Mouse (Mus musculus) regulatory T cell (primary cell): ENCODE data around the gene Cachd1.

Experiments
- in situ Hi-C: fragments of 300-600 bp; cut with MboI, MseI; formaldehyde crosslinking; loops from one replicate; pipeline ENCODE4 v1.15.1; 2025; ENCODE audit warnings: high pct_unique_total_duplicates

The Cachd1 gene

GRCm38 (mm10) chr4:100790176-100790575 lies 13.7 kb downstream of the Cachd1 start:
- in situ Hi-C loops, result no loop called here

DNA sequence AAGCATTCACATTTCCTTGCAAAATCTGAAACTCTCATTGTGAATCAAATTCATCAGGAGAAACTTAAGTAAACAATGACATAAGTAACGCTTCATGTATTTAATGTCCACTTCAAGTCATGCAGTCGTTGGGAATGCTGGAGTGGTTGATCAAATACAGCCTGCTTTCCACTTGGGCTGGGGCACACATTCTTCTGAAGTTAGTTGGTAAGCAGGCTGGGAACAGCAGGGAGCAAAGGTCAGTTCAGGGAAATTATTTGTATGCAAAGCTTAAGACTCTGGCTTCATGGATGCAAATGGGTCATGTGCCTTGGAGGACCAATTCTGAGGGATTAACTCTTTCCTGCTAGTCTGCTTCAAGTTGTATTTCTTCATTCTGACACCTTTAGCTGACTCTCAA lies 16.7 kb downstream of the Cachd1 start:
- in situ Hi-C loops, result no loop called here

- in situ Hi-C loops, result no loop called here
Measured at GRCm38 (mm10) chr4:100795523-100795922, 19.0 kb downstream of the Cachd1 start.

DNA sequence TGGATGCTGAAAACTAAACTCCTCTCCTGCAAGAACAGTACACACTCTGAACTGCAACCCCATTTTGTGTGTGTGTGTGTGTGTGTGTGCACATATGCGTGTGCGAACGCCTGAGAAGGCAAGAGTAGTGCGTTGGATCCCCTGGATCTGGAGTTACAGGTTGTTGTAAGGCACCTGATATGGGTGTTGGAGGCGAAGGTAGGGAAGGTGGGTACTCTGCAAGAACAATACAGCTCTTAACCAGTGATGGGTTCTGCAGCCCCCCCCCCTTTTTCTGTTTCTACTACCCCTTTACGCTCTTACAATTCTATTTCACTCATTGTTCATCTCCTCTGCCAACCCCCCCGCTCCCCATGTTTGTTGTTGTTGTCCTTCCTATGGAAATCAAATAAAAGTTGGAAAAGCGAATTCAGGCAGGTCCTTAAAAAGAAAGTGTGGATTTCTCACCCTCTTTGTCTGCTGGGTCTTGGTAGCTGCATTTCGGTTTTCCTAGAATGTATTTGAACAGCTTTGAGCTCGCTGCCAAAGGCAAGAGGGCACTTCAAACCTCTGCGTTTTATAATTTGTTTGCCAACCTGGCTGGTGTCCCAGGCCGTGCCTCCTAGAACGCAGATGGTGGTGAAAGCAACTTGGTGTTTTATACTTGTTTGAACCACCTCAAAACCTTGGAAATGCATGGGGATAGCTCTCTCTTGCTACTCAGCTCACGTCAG lies 24.4 kb downstream of the Cachd1 start:
- in situ Hi-C loops, result no loop called here

GRCm38 (mm10) chr4:100801443-100801786 lies 24.9 kb downstream of the Cachd1 start:
- in situ Hi-C loops, result no loop called here

DNA sequence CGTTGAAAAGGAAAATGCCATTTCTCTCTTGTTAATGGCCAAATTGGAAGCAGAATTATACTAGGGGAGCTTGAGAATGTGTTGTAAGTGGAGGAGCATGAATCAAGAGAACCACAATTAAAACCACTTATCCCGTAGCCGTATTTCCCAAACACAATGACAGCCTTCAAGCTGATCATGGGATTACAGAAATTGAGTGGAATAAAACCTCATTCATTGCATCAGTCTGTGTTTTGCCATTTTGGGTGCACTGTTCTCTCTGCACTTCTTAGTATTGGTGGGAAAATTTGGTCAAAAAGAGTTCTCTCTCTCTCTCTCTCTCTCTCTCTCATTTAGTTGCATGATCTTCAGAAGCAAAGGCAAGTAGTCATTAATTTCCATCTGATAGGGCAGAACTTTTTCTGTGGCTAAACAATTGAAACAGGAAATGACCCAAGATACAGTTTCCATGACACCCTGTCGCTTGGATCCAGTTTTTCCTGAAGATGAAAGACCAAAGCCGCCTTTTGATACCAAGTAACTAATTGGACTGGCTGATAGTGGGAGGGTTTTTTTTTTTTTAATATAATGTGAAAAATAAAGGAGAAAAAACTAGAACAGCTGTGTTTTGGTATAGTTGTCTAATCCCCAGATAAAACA lies 34.7 kb downstream of the Cachd1 start:
- in situ Hi-C loops, result no loop called here

GRCm38 (mm10) chr4:100811802-100812510 lies 35.5 kb downstream of the Cachd1 start:
- in situ Hi-C loops, result no loop called here

GRCm38 (mm10) chr4:100813767-100814461 lies 37.4 kb downstream of the Cachd1 start:
- in situ Hi-C loops, result no loop called here

- in situ Hi-C loops, result no loop called here
Measured at GRCm38 (mm10) chr4:100819238-100819637, 42.8 kb downstream of the Cachd1 start.

DNA sequence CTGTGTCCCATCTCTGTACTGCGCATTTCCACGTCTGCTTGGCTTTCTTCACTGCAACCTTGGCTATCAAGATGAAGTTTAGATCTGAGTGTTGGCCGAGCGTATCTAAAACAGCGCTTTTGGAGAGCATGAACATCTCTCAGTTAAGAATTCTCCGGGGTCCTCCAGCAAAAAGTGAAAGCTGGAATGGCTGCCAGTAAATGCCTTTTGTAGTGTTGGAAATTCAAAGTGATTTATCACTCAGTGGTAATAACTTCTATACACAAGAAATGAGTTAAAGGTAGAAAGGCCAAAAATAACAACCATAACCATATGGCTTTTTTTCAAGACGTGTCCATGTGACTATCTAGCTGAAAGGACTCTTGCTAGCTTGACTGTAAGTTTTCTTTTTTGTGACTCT lies 46.1 kb downstream of the Cachd1 start:
- in situ Hi-C loops, result no loop called here

GRCm38 (mm10) chr4:100827374-100827773 lies 50.9 kb downstream of the Cachd1 start:
- in situ Hi-C loops, result no loop called here

GRCm38 (mm10) chr4:100828737-100829136 lies 52.3 kb downstream of the Cachd1 start:
- in situ Hi-C loops, result no loop called here

DNA sequence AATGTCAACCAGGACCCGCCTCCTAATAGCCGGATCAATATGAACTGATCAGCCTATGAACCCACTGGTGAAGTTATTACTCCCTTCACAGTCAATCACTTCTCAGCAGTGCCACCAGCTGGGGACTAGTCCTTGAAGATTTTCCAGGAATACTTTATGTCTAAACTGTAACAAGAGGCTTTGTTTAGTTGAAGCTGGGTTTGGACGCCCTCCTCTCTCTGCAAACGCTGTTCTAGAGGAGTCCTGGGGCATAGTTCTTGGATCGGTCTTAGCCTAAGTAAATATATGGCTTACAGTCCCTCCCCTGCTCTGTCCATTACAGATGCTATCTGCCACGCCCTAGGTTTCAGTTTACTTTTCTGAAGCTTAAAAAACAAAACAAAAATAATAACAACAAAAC lies 60.7 kb downstream of the Cachd1 start:
- in situ Hi-C loops, result no loop called here

DNA sequence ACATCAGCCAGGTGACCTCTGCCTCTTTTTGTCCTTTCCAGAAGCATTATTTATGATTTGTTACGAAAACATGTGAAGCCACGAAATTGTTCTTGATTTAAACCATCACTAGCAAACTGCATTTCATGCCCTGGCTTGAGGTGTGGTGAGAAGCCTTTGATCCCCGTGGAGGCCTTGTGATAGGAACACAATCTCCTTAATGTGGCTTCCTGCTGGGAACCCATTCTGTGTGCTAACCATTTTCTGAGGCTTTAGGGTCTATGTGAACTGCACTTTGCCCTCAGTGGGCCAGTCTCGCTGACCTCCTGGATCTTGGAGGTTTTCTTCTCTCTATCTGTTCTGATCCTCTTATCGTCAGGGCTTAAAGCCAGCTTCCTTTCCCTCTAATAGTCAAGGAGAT lies 66.2 kb downstream of the Cachd1 start:
- in situ Hi-C loops, result no loop called here

DNA sequence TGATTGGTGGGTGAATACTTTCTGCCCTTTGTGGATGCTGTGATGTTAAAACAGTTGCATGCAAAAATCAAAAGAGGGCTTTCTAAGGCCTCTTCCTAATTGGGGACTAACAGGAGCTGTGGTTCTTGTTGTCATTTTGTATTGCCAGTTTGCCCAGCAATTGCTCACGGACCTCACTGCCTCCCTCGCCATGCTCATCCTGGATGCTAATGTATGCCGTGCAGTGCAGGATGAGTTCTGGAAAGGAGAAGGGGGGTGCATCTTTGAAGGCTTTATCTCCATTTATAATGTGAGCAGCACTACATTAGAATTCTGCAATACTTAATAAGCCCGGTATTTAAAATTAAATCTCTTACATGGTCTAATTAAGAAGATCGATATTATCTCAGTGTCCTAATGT lies 66.6 kb downstream of the Cachd1 start:
- in situ Hi-C loops, result no loop called here

DNA sequence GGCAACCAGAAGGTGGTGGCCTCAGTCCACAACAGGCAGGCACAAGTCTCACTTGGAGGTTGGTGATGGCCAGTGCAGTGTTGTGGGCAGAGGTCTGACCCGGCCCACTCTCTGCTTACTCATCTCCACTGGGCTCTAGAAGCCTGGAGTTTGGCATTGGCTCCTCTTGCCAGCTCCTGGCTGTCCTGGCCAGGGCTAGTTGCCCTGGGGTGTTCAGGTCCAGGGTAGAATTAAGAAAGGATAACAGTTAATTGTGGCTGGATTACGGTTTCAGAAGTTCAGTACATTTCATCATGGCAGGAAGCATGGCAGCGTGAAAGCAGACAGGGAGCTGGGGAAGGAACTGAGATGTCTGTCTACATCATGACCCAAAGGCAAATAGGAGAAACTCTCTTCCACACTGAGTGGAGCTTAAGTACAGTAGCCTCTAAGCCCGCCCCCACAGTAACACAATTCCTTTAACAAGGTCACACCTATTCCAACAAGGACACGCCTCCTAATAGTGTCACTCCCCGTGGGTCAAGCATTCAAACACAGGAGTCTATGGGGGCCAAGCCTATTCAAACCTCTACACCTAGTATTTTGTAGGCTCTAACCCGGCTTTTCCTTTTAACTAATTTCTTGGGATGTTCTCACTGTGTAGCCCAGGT lies 74.5 kb downstream of the Cachd1 start:
- in situ Hi-C loops, result no loop called here

DNA sequence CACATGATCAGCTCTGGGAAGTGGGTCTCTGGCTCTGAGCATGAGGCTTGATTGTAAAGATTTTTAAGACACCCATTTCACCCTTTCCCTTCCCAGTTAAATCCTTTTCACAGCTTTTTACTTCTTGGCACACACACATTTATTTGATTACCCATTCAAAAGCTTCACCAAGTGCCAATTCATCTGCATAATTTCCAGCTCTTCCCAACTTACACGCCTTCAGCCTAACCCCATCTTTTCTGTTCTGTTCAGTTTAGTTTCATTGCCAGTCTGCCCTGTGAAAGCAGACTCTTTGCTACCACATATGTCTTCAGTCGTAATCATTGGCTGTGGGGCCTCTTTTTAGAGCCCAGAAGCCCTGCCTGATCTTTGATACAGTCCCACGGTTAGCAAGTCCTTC lies 76.0 kb downstream of the Cachd1 start:
- in situ Hi-C loops, result no loop called here

DNA sequence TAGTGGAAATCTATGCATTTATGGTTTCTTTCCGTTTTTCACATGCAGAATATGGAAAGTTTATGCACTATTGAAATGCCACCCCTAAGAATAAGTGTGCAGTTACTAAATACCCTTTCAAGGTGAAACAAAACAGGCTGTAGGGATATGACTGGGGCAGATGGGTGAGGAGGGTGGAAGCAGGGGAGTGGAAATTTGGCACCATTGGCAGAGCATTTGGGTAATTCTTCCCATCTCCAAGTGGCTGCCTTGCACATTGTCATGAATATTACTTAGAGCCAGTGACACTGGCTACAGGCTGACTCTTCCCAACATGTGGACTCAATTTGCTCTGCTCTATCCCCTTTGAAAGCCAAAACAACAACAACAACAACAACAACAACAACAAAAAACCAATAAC lies 77.0 kb downstream of the Cachd1 start:
- in situ Hi-C loops, result no loop called here

- in situ Hi-C loops, result no loop called here
Measured at GRCm38 (mm10) chr4:100855373-100855772, 78.9 kb downstream of the Cachd1 start.

GRCm38 (mm10) chr4:100857411-100857869 lies 81.0 kb downstream of the Cachd1 start:
- in situ Hi-C loops, result no loop called here

DNA sequence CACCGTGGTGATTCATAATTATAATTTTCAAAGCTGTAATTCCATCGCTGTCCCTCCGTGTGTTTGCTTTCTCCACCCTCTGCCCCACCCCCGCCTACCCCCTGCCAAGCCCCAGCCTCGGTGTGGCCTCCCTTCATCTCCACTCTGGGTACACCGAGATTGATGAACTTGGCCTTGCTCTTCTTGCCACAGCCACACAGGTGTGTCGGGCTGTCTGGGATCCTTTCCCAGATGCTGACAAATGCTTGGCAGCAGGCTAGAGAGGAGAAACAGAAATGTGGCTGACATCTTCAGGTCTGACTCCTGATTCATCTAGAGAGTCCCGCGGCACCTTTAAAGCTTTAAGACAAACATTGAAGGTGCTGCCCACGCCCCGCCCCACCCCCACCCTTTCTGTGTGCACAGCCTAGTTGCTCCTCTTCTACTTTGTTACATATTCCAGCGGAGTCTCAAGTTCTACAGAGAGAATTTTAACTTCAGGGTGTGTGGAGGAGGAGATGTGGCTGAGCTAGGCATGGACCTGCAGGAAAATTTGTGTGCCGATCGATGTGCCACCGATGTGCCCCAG lies 87.5 kb downstream of the Cachd1 start:
- in situ Hi-C loops, result no loop called here
